Mouse (Mus musculus) ovary, postnatal 14 days (tissue): ENCODE measurements around the gene Tpm3.

Experiments
- DNase-seq: peaks from one replicate; pipeline ENCODE4 v3.0.0; 2022; ENCODE audit warnings: low spot score

Gene Tpm3

GRCm38 (mm10) chr3:90072294-90072693 lies at the start of gene Tpm3:
TSS of gene Tpm3 (plus strand) at chr3:90072649.
- DNase-seq, result no peak

DNA sequence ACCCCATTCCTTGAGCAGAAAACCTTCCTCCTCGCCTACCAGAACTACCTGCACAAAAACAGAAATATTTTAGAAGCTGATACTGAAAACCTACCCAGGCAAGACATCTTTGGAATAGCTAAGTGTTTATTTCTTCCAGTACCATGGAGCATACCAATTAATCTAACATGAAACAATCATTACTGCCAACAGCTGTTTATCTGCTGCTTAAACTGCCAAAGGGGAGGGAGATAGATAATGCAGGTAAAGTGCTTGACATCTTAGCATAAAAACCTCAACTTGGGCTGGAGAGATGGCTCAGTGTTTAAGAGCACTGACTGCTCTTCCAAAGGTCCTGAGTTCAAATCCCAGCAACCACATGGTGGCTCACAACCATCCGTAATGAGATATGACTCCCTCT lies 37.8 kb upstream of the Tpm3 start:
- DNase-seq, result no peak

DNA sequence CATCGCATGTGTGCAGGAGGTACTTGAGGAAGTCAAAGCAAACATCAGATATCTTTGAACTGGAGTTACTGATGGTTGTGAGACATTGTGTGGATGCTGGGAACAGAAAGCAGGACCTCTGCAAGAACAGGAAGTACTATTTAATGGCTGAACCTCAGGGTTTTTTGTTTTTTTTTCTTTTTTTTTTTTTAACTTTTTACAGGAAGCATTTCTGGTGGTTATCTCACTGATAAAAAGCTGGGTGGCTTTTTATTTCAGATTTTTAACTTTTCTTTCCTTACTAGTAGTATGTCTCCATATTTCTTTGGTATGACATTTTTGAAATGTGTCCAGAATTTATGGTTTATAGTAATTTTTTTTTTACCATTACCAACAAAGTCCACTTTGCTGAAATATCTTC lies 36.2 kb upstream of the Tpm3 start:
- no peak for DNase-seq

DNA sequence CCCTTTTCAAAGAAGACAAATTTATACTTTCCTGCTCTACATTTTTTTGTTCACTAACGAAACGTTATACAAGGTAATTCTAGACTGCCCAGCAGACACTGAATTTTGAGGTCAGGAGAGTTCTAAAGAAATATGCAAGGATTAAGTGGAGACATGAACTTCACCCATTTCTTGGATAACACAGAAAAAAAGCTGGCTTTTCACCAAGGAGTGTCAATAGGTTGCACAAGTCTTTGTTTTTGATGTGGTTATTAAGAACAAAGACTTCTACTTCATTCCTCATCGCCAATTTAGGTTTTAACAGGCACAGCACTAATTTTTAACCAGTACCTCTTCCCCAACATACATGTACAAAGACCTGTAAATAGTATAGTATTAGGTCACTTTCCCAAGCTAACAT lies 22.8 kb upstream of the Tpm3 start:
- DNase-seq, result no peak

- DNase-seq, result peak; percentile 43
These were observed 20.8 kb upstream of the Tpm3 start, which contains the start of gene 4933434E20Rik for GRCm38 (mm10) chr3:90051441-90052350. TSS of gene 4933434E20Rik (plus strand) at chr3:90051636.

- DNase-seq, result peak; percentile 81
These were observed 19.9 kb upstream of the Tpm3 start, which contains the start of gene Ubap2l for GRCm38 (mm10) chr3:90052351-90053241. TSS of gene Ubap2l (minus strand) at chr3:90052628.

DNA sequence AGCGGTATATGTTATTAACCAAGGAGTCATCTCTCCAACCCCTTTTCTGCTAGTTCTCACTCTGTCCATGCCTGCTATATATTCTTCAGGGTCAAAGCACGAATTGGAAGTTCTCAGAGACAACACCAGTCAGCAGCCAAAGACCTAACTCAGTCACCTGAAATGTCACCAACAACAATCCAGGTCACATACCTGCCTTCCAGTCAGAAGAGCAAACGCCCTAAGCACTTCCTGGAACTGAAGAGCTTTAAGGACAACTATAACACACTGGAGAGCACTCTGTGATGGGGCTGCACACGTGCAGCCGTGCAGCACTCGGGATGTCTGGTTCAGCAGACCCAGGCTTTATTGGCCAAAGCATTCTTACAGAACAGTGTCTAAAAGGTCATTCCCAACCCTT lies 10.9 kb upstream of the Tpm3 start:
- no peak for DNase-seq

- DNase-seq, result no peak
These were observed 9.9 kb upstream of the Tpm3 start for GRCm38 (mm10) chr3:90062539-90062938.

DNA sequence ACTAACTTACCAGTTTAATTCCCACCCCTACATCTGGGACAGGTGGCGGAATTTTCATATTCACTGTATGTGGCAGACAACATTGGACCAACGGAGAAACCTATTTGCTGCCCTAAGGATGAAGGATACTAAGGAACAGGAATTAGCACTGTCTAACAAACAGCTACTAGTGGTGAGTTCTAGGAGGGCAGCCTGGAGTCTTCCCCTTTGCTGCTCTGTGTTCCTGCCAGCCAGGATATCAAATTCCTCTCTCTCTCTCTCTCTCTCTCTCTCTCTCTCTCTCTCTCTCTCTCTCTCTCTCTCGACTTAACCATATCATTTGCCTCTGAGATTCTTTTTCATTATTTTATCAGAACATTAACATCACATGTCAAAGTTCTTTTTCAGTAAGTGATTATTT lies 8.1 kb upstream of the Tpm3 start:
- DNase-seq, result no peak

DNA sequence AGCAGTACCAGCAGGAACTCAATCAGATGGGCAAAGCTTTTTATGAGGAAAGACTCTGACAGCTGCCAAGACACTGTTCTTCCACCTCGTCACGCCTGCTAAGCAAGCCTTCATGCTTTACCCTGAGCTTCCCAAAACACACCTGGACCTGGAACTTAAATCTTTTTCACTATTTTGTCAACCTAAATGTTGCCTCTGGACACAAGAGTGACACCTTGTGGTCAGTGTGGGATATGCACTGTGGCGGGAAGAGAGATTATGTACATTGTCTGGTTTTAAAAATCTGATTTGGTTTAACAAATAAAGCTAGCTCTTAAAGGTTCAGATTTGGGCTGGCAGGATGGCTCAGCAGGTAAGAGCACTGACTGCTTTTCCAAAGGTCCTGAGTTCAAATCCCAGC lies 6.9 kb upstream of the Tpm3 start:
- DNase-seq, result peak; percentile 41

- no peak for DNase-seq
These were observed 4.6 kb upstream of the Tpm3 start for GRCm38 (mm10) chr3:90067851-90068250.

DNA sequence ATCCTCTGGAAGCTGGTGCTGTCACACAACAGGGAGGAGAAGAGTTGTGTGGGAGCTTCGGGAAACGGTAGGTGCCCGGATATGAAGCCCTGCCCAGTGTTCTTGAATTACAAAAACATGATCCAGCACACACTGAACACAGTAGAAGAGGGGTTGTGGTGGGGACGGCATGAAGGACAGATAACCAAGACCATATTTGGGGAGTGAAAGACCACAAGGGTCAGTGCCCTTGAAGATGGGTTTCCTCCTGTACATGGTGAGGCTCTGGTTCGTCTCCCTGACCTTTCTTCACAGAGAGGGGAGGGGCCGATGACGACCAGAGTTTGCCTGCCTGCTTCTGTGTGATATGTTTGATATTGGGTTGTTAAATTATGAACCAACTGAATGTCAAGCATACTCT lies 2.8 kb upstream of the Tpm3 start:
- DNase-seq, result no peak

GRCm38 (mm10) chr3:90076921-90077716 lies 4.7 kb downstream of the Tpm3 start:
- peak; percentile 81 for DNase-seq

GRCm38 (mm10) chr3:90078224-90078623 lies 5.8 kb downstream of the Tpm3 start:
- DNase-seq, result no peak

GRCm38 (mm10) chr3:90079133-90079762 lies 6.8 kb downstream of the Tpm3 start:
- DNase-seq, result peak; percentile 84

DNA sequence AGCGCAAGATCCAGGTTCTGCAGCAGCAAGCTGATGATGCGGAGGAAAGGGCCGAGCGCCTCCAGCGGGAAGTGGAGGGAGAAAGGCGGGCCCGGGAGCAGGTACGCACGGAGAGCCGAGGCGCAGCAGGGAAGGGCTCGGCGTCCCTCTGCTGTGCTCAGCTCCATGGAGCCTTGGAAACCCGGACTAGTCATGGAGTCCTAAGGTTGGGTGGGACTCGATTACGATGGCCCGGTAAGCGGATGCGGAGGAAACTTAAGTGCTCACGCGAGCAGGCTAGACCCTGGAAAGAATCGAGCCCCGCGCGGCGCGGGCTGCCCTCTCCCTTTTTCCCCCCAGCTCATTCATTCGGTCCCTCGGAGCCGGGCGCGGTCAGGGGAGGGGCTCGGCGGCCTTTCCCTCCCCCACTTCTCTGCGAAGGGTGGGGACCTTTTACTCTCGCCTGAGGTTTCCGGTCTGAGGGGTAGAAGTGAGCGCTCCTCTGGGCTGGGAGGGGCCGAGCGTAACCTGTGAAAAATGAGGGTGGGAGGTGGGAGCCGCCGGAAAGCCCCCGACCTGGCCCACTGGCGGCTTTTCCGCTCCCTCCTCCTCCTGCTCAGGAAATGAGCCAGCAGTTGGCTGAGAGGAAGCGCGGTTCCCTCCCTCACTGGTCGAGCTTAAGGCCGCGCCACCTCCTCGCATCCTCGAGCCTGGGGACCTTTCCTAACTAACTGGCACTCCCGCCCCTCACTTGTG lies 7.5 kb downstream of the Tpm3 start:
- peak; percentile 54 for DNase-seq

GRCm38 (mm10) chr3:90080498-90080863 lies 8.0 kb downstream of the Tpm3 start:
- DNase-seq, result no peak

- DNase-seq, result no peak
These were observed 9.2 kb downstream of the Tpm3 start for GRCm38 (mm10) chr3:90081365-90082240.

GRCm38 (mm10) chr3:90083034-90083433 lies 10.6 kb downstream of the Tpm3 start:
- DNase-seq, result no peak
